ENCODE assay signal across 7 mouse cellular contexts in the genomic region with DNA sequence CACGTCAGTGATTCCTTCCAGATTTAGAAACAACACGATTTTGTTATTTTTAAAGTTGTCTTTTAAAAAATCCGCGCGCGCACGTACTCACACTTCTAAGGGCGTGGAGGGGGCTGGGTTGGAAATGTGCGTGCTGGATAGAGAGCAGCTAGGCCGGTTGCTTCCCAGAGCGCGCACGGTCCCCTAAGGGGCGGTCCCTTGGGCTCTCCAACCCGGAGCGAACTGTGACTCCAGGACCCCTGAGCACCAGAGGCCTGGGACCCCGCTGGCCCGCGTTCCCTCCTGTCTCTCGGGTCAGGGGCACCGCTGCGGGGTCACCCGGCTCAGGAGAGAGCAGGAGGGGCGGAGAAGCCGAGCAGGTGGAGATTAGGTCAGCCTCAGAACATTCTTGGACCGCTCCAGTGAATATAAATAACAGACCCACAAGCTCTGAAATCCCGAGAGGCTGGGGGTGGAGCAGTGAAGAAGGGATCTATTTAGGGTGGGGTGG. TPM values are rescaled to one million over a fixed set of nuclear protein-coding genes. Genes with fewer than 3 reads are reported as not detected.
A peak's percentile ranks its signal among the peaks of the same experiment; 100 is the strongest.
DNase-seq lines count a peak whose midpoint lies in the region; ATAC-seq and TF ChIP-seq lines count a peak whose summit lies in the region.

A gene (plus strand): TSS at position 294 of the 490 bp plus-strand sequence.

- WGBS in embryonic facial prominence, embryonic 10.5 days, result under 1% methylated on average over 27 of the region's 27 CpGs
- under 1% methylated on average over 27 of the region's 27 CpGs for WGBS in heart, embryonic 11.5 days (ENCODE audit: insufficient replicate concordance)
- WGBS in macrophage (ENCODE audit: missing documents), result 9% methylated on average over 27 of the region's 27 CpGs
- 2% methylated on average over 27 of the region's 27 CpGs for WGBS in stomach, embryonic 16.5 days

- peak within 1 kb of the TSS; percentile 96 for H3K4me2 ChIP-seq in heart, embryonic 11.5 days
- peak within 1 kb of the TSS; percentile 65 for H3K4me2 ChIP-seq in stomach, embryonic 16.5 days (ENCODE audit: low read depth, low read length)

- peak within 1 kb of the TSS; percentile 71 for H3K9ac ChIP-seq in ES-E14 (ENCODE audit: insufficient read depth, low read depth, low read length, poor library complexity, severe bottlenecking)
- peak within 1 kb of the TSS; percentile 67 for H3K9ac ChIP-seq in heart, embryonic 11.5 days (ENCODE audit: low read depth, low read length)
- peak within 1 kb of the TSS; percentile 80 for H3K9ac ChIP-seq in stomach, embryonic 16.5 days (ENCODE audit: low read length)

- H3K4me1 ChIP-seq in ES-E14 (ENCODE audit: control insufficient read depth in 2 of 2, insufficient read depth in 2 of 2, low read length in 2 of 2, poor library complexity in 1 of 2), result peaks cover 0 to 7% of the 10 kb centered on the region in 2 experiments; a peak in 2 of 4 replicates
- peaks cover 68% of the 10 kb centered on the region for H3K4me1 ChIP-seq in embryonic facial prominence, embryonic 10.5 days
- H3K4me1 ChIP-seq in heart, embryonic 11.5 days (ENCODE audit: control insufficient read depth, insufficient read depth, low read length), result peaks cover 32% of the 10 kb centered on the region
- H3K4me1 ChIP-seq in stomach, embryonic 16.5 days (ENCODE audit: control insufficient read depth, insufficient read depth, low read length), result peaks cover 9% of the 10 kb centered on the region

- no peaks in the 10 kb centered on the region for H3K9me3 ChIP-seq in ES-E14 (ENCODE audit: control insufficient read depth, insufficient read depth, low read depth, low read length)
- H3K9me3 ChIP-seq in embryonic facial prominence, embryonic 10.5 days, result no peaks in the 10 kb centered on the region
- H3K9me3 ChIP-seq in heart, embryonic 11.5 days (replicated peaks; ENCODE audit: control insufficient read depth, low read length), result no peaks in the 10 kb centered on the region
- no peaks in the 10 kb centered on the region for H3K9me3 ChIP-seq in stomach, embryonic 16.5 days (replicated peaks; ENCODE audit: control insufficient read depth, low read length)

- H3K4me3 ChIP-seq in ES-E14 (ENCODE audit: insufficient read depth in 1 of 2, low read depth in 1 of 2, low read length in 2 of 2, poor library complexity in 1 of 2, severe bottlenecking in 1 of 2), result peak within 1 kb of the TSS; percentile 85 to 95
- H3K4me3 ChIP-seq in embryonic facial prominence, embryonic 10.5 days, result peak within 1 kb of the TSS; percentile 67
- peak within 1 kb of the TSS; percentile 60 for H3K4me3 ChIP-seq in heart, embryonic 11.5 days (ENCODE audit: low read depth, low read length)
- H3K4me3 ChIP-seq in macrophage (ENCODE audit: inconsistent target), result peak within 1 kb of the TSS; percentile 25
- peak within 1 kb of the TSS; percentile 73 for H3K4me3 ChIP-seq in stomach, embryonic 16.5 days (replicated peaks; ENCODE audit: low read length)

- H3K27me3 ChIP-seq in embryonic facial prominence, embryonic 10.5 days (replicated peaks; ENCODE audit: low read depth, poor library complexity, severe bottlenecking), result peaks cover 62% of the 10 kb centered on the region
- peaks cover 27% of the 10 kb centered on the region for H3K27me3 ChIP-seq in heart, embryonic 11.5 days (ENCODE audit: control insufficient read depth, insufficient read depth, low read length)
- peaks cover 4% of the 10 kb centered on the region; the same call in 1 of the 2 replicates for H3K27me3 ChIP-seq in stomach, embryonic 16.5 days (ENCODE audit: control insufficient read depth, insufficient read depth, low read length)

- no peaks in the 10 kb centered on the region for H3K36me3 ChIP-seq in ES-E14 (ENCODE audit: control insufficient read depth, insufficient read depth, low read length, poor library complexity, severe bottlenecking)
- no peaks in the 10 kb centered on the region; the same call in 1 of the 2 replicates for H3K36me3 ChIP-seq in embryonic facial prominence, embryonic 10.5 days (replicated peaks)
- peaks cover 3% of the 10 kb centered on the region for H3K36me3 ChIP-seq in heart, embryonic 11.5 days (ENCODE audit: control insufficient read depth, insufficient read depth, low read length)
- no peaks in the 10 kb centered on the region for H3K36me3 ChIP-seq in macrophage (ENCODE audit: inconsistent target)
- no peaks in the 10 kb centered on the region for H3K36me3 ChIP-seq in stomach, embryonic 16.5 days (ENCODE audit: control insufficient read depth, insufficient read depth, low read length)

- DNase-seq in ES-E14 (ENCODE audit: low read depth, low spot score), result no peak
- DNase-seq in adrenal gland, adult 18-20 months (ENCODE audit: low spot score in 2 of 2), result no peak
- peak; percentile 67 for DNase-seq in embryonic facial prominence, embryonic 10.5 days (ENCODE audit: low spot score)
- DNase-seq in kidney, postnatal 14 days, result peak; percentile 41

- no peaks in the 10 kb centered on the region for H3K79me2 ChIP-seq in macrophage (ENCODE audit: inconsistent target)

- in situ Hi-C loops in ES-E14 (cut with MboI; ENCODE audit: low sequenced_read_pairs in 2 of 2, unreplicated experiment in 2 of 2), result no loop called here

- no peak for ATAC-seq in heart, embryonic 11.5 days (replicated peaks; ENCODE audit: insufficient number of reproducible peaks, low FRiP score, low TSS enrichment)
- no peak for ATAC-seq in stomach, embryonic 16.5 days (ENCODE audit: insufficient read depth, low FRiP score)

- H3K27ac ChIP-seq in ES-E14 (ENCODE audit: insufficient read depth, low read depth, low read length, poor library complexity, severe bottlenecking), result no peak within 1 kb of the TSS; the same call in 1 of the 2 replicates
- H3K27ac ChIP-seq in embryonic facial prominence, embryonic 10.5 days (replicated peaks), result peak within 1 kb of the TSS; percentile 83
- H3K27ac ChIP-seq in heart, embryonic 11.5 days (ENCODE audit: low read depth, low read length), result peak within 1 kb of the TSS; percentile 46; the same call in 1 of the 2 replicates
- H3K27ac ChIP-seq in macrophage, result no peak within 1 kb of the TSS
- peak within 1 kb of the TSS; percentile 92 for H3K27ac ChIP-seq in stomach, embryonic 16.5 days (ENCODE audit: low read length)

TF ChIP-seq in ES-E14, 5 proteins besides CTCF, POLR2A, EP300 and RAD21:
- TF ChIP-seq ZNF384 (IDR thresholded peaks at IDR 0.05; ENCODE audit: low read depth, low read length) (no peak), CHD2 (IDR thresholded peaks at IDR 0.05; ENCODE audit: low read depth, low read length) (no peak), MAFK (IDR thresholded peaks at IDR 0.05; ENCODE audit: insufficient read depth, low read depth, low read length) (no peak), ZC3H11A (IDR thresholded peaks at IDR 0.05; ENCODE audit: borderline replicate concordance, low read depth, low read length) (no peak), HCFC1 (IDR thresholded peaks at IDR 0.05; ENCODE audit: borderline replicate concordance, insufficient read depth, low read length) (no peak)

RNA-seq across cellular contexts. Expression of the gene that starts here (rescaled TPM):
- 11.1 and 18.4 TPM in 2 replicates for total RNA-seq in ES-E14 (2012; rRNA removed)
- 100 to 1,000 TPM in 1 of 2 experiments, 10 to 100 TPM in 1; 35.7 to 130 TPM for total RNA-seq in adrenal gland, adult 18-20 months (2021)
- 33.4 and 33.6 TPM in 2 replicates for polyA plus RNA-seq in embryonic facial prominence, embryonic 10.5 days (2016; fragmentation: Nextera tagmentation; extraction: Ambion mirVana)
- 18.6 and 19.5 TPM in 2 replicates for polyA plus RNA-seq in heart, embryonic 11.5 days (2014; fragmentation: Nextera tagmentation; extraction: Ambion mirVana)
- total RNA-seq in macrophage (2018; cell fraction: chromatin; rRNA removed), result 10 to 100 TPM in 1 of 26 experiments, 1 to 10 TPM in 9, under 1 TPM in 4, not detected in 12; 0.43 to 12.8 (median 2.0) TPM
- total RNA-seq in macrophage (2018; cell fraction: cytosol; rRNA removed), result 1 to 10 TPM in 5 of 26 experiments, under 1 TPM in 15, not detected in 6; 0.07 to 2.4 (median 0.70) TPM
- total RNA-seq in macrophage (2018; cell fraction: nucleus; rRNA removed), result 1 to 10 TPM in 7 of 26 experiments, under 1 TPM in 6, not detected in 13; 0.25 to 5.5 (median 1.2) TPM
- 0.36 to 0.87 TPM (median 0.65 TPM) in 3 replicates for polyA plus RNA-seq in macrophage (2018)
- polyA plus RNA-seq in stomach, embryonic 16.5 days (2015; fragmentation: Nextera tagmentation; extraction: Ambion mirVana), result 65.5 and 73.3 TPM in 2 replicates

Comparison
In these comparisons a context has a peak if more than half of its experiments do, and no peak if none do; other contexts are left out.
1. RNA of the gene that starts here (polyA plus RNA-seq): 65.5 to 73.3 TPM in stomach, embryonic 16.5 days, 33.4 to 33.6 TPM in embryonic facial prominence, embryonic 10.5 days and 18.6 to 19.5 TPM in heart, embryonic 11.5 days; 0.36 to 0.87 TPM in macrophage; every median in the first group is over 10 times any median in the second.
2. DNase-seq: peak in embryonic facial prominence, embryonic 10.5 days (single experiment) and kidney, postnatal 14 days (single experiment); none in ES-E14 (single experiment) and adrenal gland, adult 18-20 months (0 of 2).
3. H3K27ac ChIP-seq: peak in embryonic facial prominence, embryonic 10.5 days (single experiment), heart, embryonic 11.5 days (single experiment) and stomach, embryonic 16.5 days (single experiment); none in ES-E14 (single experiment) and macrophage (single experiment).
4. H3K4me3 ChIP-seq: peak in every context shown above with its lines; median percentile 90 in ES-E14; 73 in stomach, embryonic 16.5 days; 67 in embryonic facial prominence, embryonic 10.5 days; 60 in heart, embryonic 11.5 days; 25 in macrophage.
5. Peak in every context shown above with its lines, with median percentiles within 50 percentile points of each other: H3K9ac ChIP-seq.